Mouse (Mus musculus) layer of hippocampus, adult 9-10 months (tissue): ENCODE data around the gene Gsto2.

Source experiments
- DNase-seq: peaks from one replicate; pipeline ENCODE4 v3.0.0; 2022; ENCODE audit warnings: low spot score

Gene Gsto2

DNA sequence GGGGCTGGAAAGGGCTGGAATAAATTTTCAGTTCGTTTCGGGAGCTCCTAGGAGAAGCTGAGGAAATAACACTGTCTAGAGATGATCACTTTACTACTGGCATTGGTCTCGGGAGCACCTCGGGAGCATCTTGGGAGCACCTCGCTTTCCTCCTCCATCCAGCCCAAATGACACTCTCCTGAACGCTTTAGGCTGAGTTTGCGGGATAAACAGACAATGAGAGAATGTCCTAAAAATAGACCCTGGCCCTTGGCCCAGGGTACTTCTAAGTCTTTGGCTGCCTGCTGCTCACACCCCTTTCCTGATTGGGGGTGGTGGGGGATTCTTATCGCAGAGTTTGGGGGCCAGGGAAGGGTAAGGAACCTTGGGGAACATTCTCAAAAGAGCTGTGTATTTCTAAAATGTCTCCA lies 54.6 kb downstream of the Gsto2 start:
- DNase-seq, result no peak

DNA sequence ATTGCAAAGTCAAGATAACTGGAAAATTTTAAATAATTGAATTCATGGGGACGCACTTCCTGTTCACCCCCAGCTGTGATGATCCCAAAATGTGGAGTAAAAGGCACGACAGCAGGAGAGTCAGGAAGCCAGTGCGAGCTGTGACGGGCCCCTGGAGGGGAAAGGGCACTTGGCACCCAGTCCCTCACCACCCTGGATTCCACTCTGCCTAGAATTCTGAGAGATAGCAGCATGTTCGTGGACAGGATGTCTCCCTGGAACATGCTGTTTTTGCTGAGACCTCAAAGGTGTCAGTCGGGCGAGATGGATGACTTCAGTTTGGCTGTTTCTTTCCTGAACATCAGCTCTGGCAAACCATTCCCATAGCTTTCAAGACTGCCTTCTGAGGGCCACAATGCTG lies 60.5 kb downstream of the Gsto2 start:
- DNase-seq, result no peak

DNA sequence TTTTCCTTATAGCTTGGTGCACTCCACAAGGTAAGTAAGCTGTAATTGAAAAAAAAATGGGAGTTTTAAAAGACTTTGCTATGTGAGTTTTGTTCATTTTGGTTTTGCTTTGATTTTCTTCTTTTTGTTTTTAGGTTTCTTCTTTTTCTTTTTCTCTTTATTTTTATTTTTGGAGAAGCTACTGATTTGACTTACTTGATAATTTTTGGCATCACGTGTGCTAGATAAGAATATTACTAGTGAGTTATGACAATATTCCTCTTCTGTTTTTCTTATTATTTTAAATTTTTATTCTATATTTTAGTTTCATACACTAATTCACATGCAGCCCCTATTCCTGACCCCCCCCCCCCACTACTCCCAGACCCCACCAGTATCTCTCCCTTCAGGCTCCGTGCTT lies 61.7 kb downstream of the Gsto2 start:
- no peak for DNase-seq

DNA sequence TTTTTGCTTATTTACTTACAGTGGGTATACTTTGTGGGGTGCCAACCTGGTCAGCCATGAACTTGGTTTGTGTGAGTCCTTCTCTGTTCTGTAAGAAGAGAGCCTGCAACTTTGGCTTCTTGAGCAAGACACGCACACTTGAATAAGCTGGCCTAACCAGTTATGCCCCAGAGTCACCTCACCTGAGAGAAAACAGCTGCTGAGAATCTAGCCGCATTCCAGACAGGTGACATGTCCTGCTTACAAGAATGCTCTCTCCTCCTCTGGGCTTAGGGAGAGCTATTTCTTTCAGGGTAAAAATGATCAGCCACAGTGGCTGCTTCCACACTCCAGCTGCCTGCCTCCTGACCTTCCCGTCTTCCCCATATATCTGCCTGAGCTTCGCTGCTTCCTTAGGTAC lies 63.7 kb downstream of the Gsto2 start:
- DNase-seq, result no peak

DNA sequence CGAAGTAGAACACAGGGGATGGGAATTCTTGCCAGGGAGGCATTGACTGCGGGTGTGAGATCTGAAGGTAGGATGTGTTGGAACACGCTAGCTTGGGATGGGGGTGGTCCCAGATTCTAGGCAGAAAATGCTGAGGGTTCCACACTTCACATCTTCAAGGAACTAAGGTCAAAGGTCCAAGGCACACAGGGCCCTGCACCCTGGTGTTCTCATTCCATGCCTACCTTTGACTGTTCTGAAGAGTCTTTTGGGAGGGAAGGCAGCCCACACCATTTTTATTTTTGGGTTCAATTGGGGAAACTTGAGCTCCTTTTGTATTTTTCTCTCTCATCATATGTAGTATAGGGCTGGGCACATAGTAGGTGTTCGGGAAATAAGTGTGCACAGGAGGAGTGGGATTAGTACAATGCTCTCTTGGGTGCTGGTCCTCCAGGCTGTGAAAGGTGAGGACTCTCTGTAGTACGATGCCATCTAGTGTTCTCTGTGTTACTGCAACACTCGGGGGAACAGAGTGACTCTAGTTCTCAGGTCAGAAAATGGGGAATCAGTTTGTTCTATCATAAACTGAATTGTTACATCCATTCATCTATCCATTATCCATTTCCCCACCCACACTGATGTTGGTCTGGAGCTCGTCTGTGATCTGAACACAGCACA lies 66.8 kb downstream of the Gsto2 start:
- peak; percentile 32 for DNase-seq

DNA sequence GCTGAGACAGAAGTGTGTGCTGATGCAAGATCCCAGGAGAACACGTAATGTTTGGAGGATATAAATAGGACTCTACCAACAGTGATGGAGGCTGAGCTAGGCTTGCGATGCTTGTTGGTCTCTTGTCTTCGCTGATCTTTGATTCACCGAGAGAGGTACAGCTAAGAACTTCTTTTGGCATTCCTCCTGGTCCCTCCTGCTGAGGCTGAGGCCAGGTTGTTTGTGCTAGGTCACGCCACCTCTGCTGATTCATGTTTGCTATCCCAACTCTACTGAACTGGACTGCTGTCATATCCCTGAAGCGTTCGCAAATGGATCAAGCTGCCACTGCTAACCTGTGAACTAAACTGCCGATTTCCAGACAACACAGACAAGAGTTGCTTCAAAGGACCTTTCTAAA lies 68.8 kb downstream of the Gsto2 start:
- no peak for DNase-seq

DNA sequence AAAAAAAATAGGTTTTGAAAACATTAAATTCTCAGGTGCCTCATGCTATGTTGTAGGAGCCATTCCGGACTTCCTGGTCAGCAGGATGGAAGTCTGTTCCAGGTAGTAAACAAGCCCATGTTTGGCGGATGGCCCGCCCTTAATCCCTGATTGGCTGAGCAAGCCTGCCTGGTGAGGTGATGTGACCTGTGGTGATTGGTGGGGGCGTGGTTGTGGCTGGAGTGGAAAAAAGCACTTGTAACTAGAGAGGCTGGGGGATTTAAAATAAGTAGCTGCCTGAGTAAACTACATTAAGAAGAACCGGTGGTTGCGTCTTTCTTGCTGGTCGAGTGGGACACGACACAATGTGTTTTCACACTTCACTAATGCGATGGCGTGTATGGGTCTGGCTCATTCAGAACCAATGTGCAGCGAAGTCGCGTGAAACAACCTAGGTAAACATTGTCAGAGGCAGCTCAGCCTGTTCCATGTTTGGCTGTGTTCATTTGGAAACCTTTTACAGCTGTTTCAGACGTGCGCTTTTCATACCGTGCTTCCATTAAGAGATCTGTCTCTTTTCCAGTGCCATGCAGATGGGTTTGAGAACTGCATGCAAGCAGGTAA lies 69.4 kb downstream of the Gsto2 start:
- DNase-seq, result no peak

DNA sequence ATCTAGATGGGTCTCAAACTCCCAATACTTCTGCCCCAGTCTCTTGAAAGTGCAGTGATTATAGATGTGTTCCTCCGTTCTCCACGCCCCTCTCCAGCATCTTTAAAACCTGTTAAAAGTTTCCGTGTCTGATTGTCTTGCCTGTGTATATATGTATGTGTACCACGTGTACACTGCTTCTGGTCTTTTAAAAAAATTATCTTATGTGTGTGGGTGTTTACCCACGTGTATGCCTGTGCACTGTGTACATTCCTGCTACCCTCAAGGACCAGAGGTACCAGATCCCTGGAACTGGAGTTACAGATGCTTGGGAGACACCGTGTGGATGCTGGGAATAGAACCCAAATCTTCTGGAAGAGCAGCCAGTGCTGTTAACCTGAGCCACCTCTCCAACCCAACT lies 70.2 kb downstream of the Gsto2 start:
- no peak for DNase-seq
